Mouse (Mus musculus) embryonic facial prominence, embryonic 14.5 days (tissue): ENCODE results near the gene Epor. TPM values are rescaled to one million over a fixed set of nuclear protein-coding genes. Genes with fewer than 3 reads are reported as not detected.

Source experiments
- ATAC-seq: fragments of 200-750 bp; cut with Nextera tagmentation; 2 replicates; pipeline ENCODE4 v1.8.0; 2017; ENCODE audit warnings: low read depth, moderate number of reproducible peaks, moderate TSS enrichment
- DNase-seq: peaks from one replicate; pipeline ENCODE4 v3.0.0-alpha.2; 2015; ENCODE audit warnings: low spot score
- H3K27ac ChIP-seq: fragments of 300-500 bp; sonication (generic); replicated peaks from 2 replicates; pipeline ENCODE4 v1.5.1; 2014; ENCODE audit warnings: low read depth, mild to moderate bottlenecking, low read length, moderate library complexity
- H3K27me3 ChIP-seq: fragments of 300-500 bp; sonication (generic); replicated peaks from 2 replicates; pipeline ENCODE4 v1.6.1; 2014; ENCODE audit warnings: low read length; ENCODE audit not compliant: control insufficient read depth, insufficient read depth
- H3K36me3 ChIP-seq: fragments of 300-500 bp; sonication (generic); 2 replicates; pipeline ENCODE4 v1.6.1; 2014; ENCODE audit warnings: low read length, mixed read lengths; ENCODE audit not compliant: control insufficient read depth, insufficient read depth
- H3K4me1 ChIP-seq: fragments of 300-500 bp; sonication (generic); 2 replicates; pipeline ENCODE4 v1.6.1; 2014; ENCODE audit warnings: antibody characterized with exemption, low read length; ENCODE audit not compliant: control insufficient read depth, insufficient read depth
- H3K4me2 ChIP-seq: fragments of 300-500 bp; sonication (generic); 2 replicates; pipeline ENCODE4 v1.6.1; 2014; ENCODE audit warnings: low read depth, mild to moderate bottlenecking, low read length, moderate library complexity, mixed read lengths
- H3K4me3 ChIP-seq: fragments of 300-500 bp; sonication (generic); 2 replicates; pipeline ENCODE4 v1.5.1; 2014; ENCODE audit warnings: low read depth, mild to moderate bottlenecking, low read length
- H3K9ac ChIP-seq: fragments of 300-500 bp; sonication (generic); 2 replicates; pipeline ENCODE4 v1.6.1; 2014; ENCODE audit warnings: low read depth, mild to moderate bottlenecking, low read length, moderate library complexity, mixed read lengths
- H3K9me3 ChIP-seq: fragments of 300-500 bp; sonication (generic); 2 replicates; pipeline ENCODE4 v1.6.1; 2016; ENCODE audit warnings: low read length; ENCODE audit not compliant: control insufficient read depth
- WGBS: fragments of 180-500 bp; shearing (Covaris S2); extraction: QIAGEN DNeasy Blood & Tissue Kit; methylation state at CpG from one replicate; pipeline ENCODE4 v1.1.7; 2014; 5-methylcytosine and 5-hydroxymethylcytosine counted together
- polyA plus RNA-seq: library from polyadenylated mRNA; unstranded; fragments of >200 nt; fragmentation: Nextera tagmentation; extraction: Ambion mirVana; gene quantifications from 2 replicates; pipeline ENCODE4 v1.2.1, GENCODE M21; 2014

Epor gene
- polyA plus RNA-seq, 1 experiment from 2014 or later: 4.4 TPM

GRCm38 (mm10) chr9:21960558-21961208 is 2.6 kb downstream of the Epor start:
- Histone ChIP-seq H3K27ac (no peak overlapping the region), H3K27me3 (peaks cover 48% of the 10 kb centered on the region), H3K4me3 (no peak overlapping the region), H3K4me2 (no peak overlapping the region), H3K36me3 (no peaks in the 10 kb centered on the region), H3K9me3 (no peaks in the 10 kb centered on the region), H3K9ac (no peak overlapping the region), H3K4me1 (peaks cover 13% of the 10 kb centered on the region)
- DNase-seq: no peak
- whole genome bisulfite sequencing: 10% methylated on average over 26 of the region's 26 CpGs
- ATAC-seq: no peak

GRCm38 (mm10) chr9:21960135-21960534 is 3.2 kb downstream of the Epor start:
- H3K9ac ChIP-seq: no peak overlapping the region
- H3K36me3 ChIP-seq: no peaks in the 10 kb centered on the region
- ATAC-seq (no peak), DNase-seq (no peak)
- H3K4me2 ChIP-seq: no peak overlapping the region
- no peak overlapping the region for H3K27ac ChIP-seq
- WGBS: 52% methylated on average over 9 of the region's 9 CpGs
- H3K27me3 ChIP-seq: peaks cover 48% of the 10 kb centered on the region
- no peaks in the 10 kb centered on the region for H3K9me3 ChIP-seq
- H3K4me3 ChIP-seq: no peak overlapping the region
- peaks cover 13% of the 10 kb centered on the region for H3K4me1 ChIP-seq

- H3K36me3 ChIP-seq: no peaks in the 10 kb centered on the region
- no peaks in the 10 kb centered on the region for H3K9me3 ChIP-seq
- no peak overlapping the region for H3K4me2 ChIP-seq
- H3K9ac ChIP-seq: no peak overlapping the region
- DNase-seq: no peak
- peaks cover 13% of the 10 kb centered on the region for H3K4me1 ChIP-seq
- no peak overlapping the region for H3K27ac ChIP-seq
- H3K4me3 ChIP-seq: no peak overlapping the region
- ATAC-seq: no peak
- peaks cover 48% of the 10 kb centered on the region for H3K27me3 ChIP-seq
- 88% methylated on average over 7 of the region's 7 CpGs for WGBS
These were observed 4.1 kb downstream of the Epor start for GRCm38 (mm10) chr9:21959244-21959643.

- Histone ChIP-seq H3K4me2 (no peak overlapping the region), H3K4me1 (peaks cover 13% of the 10 kb centered on the region), H3K9me3 (no peaks in the 10 kb centered on the region), H3K27me3 (peaks cover 42% of the 10 kb centered on the region), H3K4me3 (no peak overlapping the region), H3K27ac (no peak overlapping the region), H3K36me3 (no peaks in the 10 kb centered on the region), H3K9ac (no peak overlapping the region)
- DNase-seq: no peak
- 79% methylated on average over 5 of the region's 5 CpGs for WGBS
- no peak for ATAC-seq
These were observed 4.9 kb downstream of the Epor start for GRCm38 (mm10) chr9:21958372-21958771.

GRCm38 (mm10) chr9:21955570-21956281 is 7.6 kb downstream of the Epor start, which contains the start of gene Swsap1:
Gene Swsap1, plus strand, starts transcription at chr9:21955755.
- Histone ChIP-seq H3K36me3 (no peaks in the 10 kb centered on the region), H3K27me3 (peaks cover 15% of the 10 kb centered on the region), H3K4me2 (peak within 1 kb of the TSS; percentile 63), H3K4me1 (peaks cover 5% of the 10 kb centered on the region; the same call in 1 of the 2 replicates), H3K4me3 (peak within 1 kb of the TSS; percentile 61), H3K9ac (peak within 1 kb of the TSS; percentile 72), H3K27ac (peak within 1 kb of the TSS; percentile 87), H3K9me3 (no peaks in the 10 kb centered on the region)
- peak; percentile 98 for ATAC-seq
- WGBS: under 1% methylated on average over 42 of the region's 54 CpGs
- DNase-seq: peak; percentile 98

GRCm38 (mm10) chr9:21955225-21955569 is 8.1 kb downstream of the Epor start:
- Histone ChIP-seq H3K4me2 (peak overlapping the region; percentile 60), H3K9me3 (no peaks in the 10 kb centered on the region), H3K27me3 (peaks cover 10% of the 10 kb centered on the region), H3K36me3 (no peaks in the 10 kb centered on the region), H3K4me1 (peaks cover 5% of the 10 kb centered on the region; the same call in 1 of the 2 replicates), H3K27ac (peak overlapping the region; percentile 74), H3K4me3 (peak overlapping the region; percentile 61), H3K9ac (peak overlapping the region; percentile 57)
- DNase-seq: no peak
- 2% methylated on average over 18 of the region's 18 CpGs for WGBS
- ATAC-seq: peak; percentile 66

- Histone ChIP-seq H3K9ac (no peak overlapping the region), H3K4me3 (no peak overlapping the region), H3K4me2 (peak overlapping the region; percentile 60), H3K4me1 (peaks cover 5% of the 10 kb centered on the region; the same call in 1 of the 2 replicates), H3K36me3 (no peaks in the 10 kb centered on the region), H3K27ac (no peak overlapping the region), H3K9me3 (no peaks in the 10 kb centered on the region), H3K27me3 (peaks cover 4% of the 10 kb centered on the region; the same call in 1 of the 2 replicates)
- 78% methylated on average over 3 of the region's 3 CpGs for WGBS
- ATAC-seq: no peak
- DNase-seq: no peak
These were observed 8.7 kb downstream of the Epor start for GRCm38 (mm10) chr9:21954635-21955034.

GRCm38 (mm10) chr9:21953600-21953999 is 9.7 kb downstream of the Epor start:
- H3K36me3 ChIP-seq: no peaks in the 10 kb centered on the region
- no peaks in the 10 kb centered on the region for H3K27me3 ChIP-seq
- no peak overlapping the region for H3K4me3 ChIP-seq
- ATAC-seq (no peak), DNase-seq (no peak)
- H3K4me2 ChIP-seq: no peak overlapping the region
- no peak overlapping the region for H3K27ac ChIP-seq
- peaks cover 5% of the 10 kb centered on the region; the same call in 1 of the 2 replicates for H3K4me1 ChIP-seq
- 27% methylated on average over 3 of the region's 3 CpGs for WGBS
- no peaks in the 10 kb centered on the region for H3K9me3 ChIP-seq
- no peak overlapping the region for H3K9ac ChIP-seq
